Mouse (Mus musculus) mature B cell (primary cell): ENCODE results near the gene Rcan1.

ENCODE experiments used
- in situ Hi-C: fragments of 300-500 bp; cut with MboI; formaldehyde crosslinking; loops from 2 replicates; pipeline ENCODE4 v1.14.3; 2019

Rcan1 gene

DNA sequence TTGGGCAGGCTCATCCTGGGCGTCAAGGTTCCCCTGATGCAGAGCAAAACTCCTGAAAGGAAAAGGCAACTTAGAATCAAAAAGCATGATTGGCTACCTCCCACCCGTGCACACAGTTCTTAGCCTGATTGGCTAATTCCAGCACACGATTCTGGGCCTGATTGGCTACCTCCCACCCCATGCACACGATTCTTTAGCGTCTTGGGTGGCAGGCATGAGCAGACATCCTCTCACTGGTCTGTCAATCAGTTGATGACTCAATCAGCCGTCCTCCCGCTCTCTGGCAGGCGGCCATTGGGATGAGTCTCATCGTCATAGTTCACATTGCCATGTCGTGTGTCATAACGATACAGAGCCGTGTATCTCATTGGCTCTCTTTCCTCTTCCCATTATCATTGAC lies 121.7 kb downstream of the Rcan1 start:
- in situ Hi-C loops = no loop called here

DNA sequence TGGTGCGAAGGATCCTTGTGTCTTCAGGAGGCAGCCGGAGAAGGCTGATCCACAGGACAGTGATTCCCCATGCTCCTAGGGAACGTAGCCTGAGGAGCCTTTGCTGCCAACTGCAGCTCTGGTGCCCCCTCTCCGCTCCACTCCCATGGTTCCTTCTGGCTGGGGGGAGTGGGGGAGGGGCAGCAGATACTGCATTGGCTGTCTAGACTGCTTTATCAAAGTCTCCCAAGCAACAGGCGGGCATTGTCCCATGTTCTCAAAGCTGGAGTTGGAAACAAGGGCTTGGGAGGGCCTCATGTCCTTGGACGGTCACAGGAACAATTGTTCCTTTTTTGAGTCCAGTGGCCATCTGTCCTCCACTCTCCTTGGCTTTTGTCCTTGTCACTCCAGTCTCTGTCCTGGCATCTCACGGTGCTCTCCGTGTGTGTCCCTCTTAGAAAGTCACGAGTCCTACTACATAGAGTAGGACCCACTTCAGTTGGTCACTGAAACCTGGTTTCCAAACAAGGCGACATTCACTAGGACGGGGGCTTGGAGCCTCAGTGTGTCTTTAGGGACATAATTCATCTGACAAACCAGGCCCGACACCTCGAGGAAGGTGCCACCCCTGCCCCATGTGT lies 124.3 kb downstream of the Rcan1 start:
- in situ Hi-C loops = no loop called here

DNA sequence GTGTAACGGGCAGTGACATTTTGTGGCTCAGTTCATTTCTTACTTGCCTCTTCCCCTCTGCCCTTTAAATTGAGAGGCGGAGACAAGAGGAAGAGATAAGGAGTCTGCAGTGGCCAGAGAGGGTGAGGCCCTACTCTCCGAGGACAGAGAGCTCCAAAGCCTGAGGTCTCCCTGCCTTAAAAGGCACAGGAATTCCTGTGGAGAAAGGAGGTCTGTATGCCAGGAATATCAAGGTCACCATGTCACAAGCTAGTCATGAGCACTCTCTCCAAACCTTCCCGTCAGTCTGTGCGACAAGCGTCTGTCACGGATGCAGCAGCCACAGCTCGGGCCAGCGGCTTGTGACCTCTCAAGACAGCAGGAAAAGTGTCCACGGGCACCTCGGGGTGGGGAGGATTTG lies 125.5 kb downstream of the Rcan1 start:
- in situ Hi-C loops = no loop called here
